Mouse (Mus musculus) cortical plate, adult 2 months (tissue): ENCODE measurements at regions not wholly inside any gene's neighbourhood (a gene's known extent, or its start where the extent isn't known, plus 50 kb on each side); places are given as distances from the start of the nearest gene placed in this dataset.

ENCODE experiments used
- CTCF ChIP-seq: fragments of 200-500 bp; IDR thresholded peaks from 2 replicates; pipeline ENCODE4 v1.5.1; 2011; ENCODE audit warnings: mild to moderate bottlenecking, control low read depth, low read length; ENCODE audit not compliant: insufficient read depth; ENCODE audit errors: extremely low read depth
- POLR2A ChIP-seq: fragments of 200-500 bp; IDR thresholded peaks from 2 replicates; pipeline ENCODE4 v1.6.1; 2011; ENCODE audit warnings: mild to moderate bottlenecking, low read length, control low read depth; ENCODE audit not compliant: insufficient read depth; ENCODE audit errors: extremely low read depth

DNA sequence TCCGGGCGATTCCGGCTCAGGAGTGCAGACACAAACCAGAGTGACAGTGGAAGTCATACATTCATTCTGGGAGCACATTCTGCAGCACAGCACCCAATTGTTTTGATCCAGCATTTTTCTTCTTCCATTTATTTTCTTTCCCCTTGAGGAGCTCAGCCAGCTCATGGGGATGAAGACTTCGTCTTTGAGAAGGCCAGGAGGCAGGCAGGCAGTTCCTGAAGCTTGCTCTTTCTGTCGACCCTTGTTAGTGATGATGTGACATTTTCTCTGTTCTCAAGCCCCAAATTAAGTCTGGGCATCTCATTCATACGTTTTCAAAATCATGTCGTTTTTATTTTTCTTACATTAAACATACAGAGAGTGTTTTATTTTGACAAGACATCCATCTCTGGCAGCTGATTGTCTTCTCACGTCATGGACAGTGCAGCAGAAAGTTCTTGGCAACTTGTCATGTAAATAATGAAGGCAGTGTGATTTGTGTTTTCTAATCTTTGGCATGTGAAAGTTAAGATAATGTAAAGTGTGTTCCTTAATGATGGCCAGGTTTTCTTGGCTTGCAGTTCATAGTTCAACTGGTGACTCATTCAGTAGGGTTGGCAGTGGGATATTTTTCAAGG lies 1062.1 kb downstream of the Sorcs3 start:
- no peak for TF ChIP-seq CTCF
- TF ChIP-seq POLR2A: no peak
